8 mouse cellular contexts compared by ENCODE assay signal in genomic region chr16:90458899-90459610, GRCm38 (mm10).
DNase-seq lines count a peak whose midpoint lies in the region; ATAC-seq and TF ChIP-seq lines count a peak whose summit lies in the region.

No protein-coding gene starts in this region.

- no peak overlapping the region for H3K4me2 ChIP-seq in heart, embryonic 16.5 days (ENCODE audit: low read depth, low read length)

- ATAC-seq in heart, embryonic 16.5 days (replicated peaks; ENCODE audit: extremely low read depth, insufficient read depth, low FRiP score): peak; percentile 29; the same call in 1 of the 2 replicates
- no peak for ATAC-seq in monocyte, adult 5-6 weeks (replicated peaks; ENCODE audit: insufficient number of reproducible peaks, low FRiP score, low TSS enrichment, poor library complexity, severe bottlenecking)

- peak; percentile 4 for DNase-seq in 3T3-L1 (ENCODE audit: low read depth, low spot score)
- no peak for DNase-seq in embryonic facial prominence, embryonic 10.5 days (ENCODE audit: low spot score)
- peak; percentile 18 to 41 for DNase-seq in lung, adult 18-20 months
- peak; percentile 66 for DNase-seq in yolk sac, embryonic 10.5 days (ENCODE audit: low spot score)
- no peak for DNase-seq in layer of hippocampus, adult 2 months (ENCODE audit: low spot score in 2 of 2)
- no peak for DNase-seq in layer of hippocampus, postnatal 10 days (ENCODE audit: low spot score in 2 of 2)

- peaks cover 54% of the 10 kb centered on the region for H3K4me1 ChIP-seq in embryonic facial prominence, embryonic 10.5 days
- peaks cover 38% of the 10 kb centered on the region for H3K4me1 ChIP-seq in heart, embryonic 16.5 days (ENCODE audit: control insufficient read depth, insufficient read depth, low read length)

- WGBS in embryonic facial prominence, embryonic 10.5 days: 40% methylated on average over 11 of the region's 11 CpGs
- WGBS in heart, embryonic 16.5 days: 40% methylated on average over 11 of the region's 11 CpGs

- no peak overlapping the region for H3K9ac ChIP-seq in heart, embryonic 16.5 days (ENCODE audit: low read length)

- TF ChIP-seq CTCF in layer of hippocampus, adult 2 months (conservative IDR thresholded peaks at IDR 0.05): no peak

- H3K36me3 ChIP-seq in embryonic facial prominence, embryonic 10.5 days (replicated peaks): peaks cover 80% of the 10 kb centered on the region
- H3K36me3 ChIP-seq in heart, embryonic 16.5 days (ENCODE audit: control insufficient read depth, insufficient read depth): peaks cover 11% of the 10 kb centered on the region; the same call in 1 of the 2 replicates

- 0 out of 2 replicates have a peak overlapping the region, but pooled peaks have one; percentile 2 for H3K27ac ChIP-seq in embryonic facial prominence, embryonic 10.5 days (replicated peaks)
- H3K27ac ChIP-seq in heart, embryonic 16.5 days (ENCODE audit: low read length): peak overlapping the region; percentile 58
- no peak overlapping the region for H3K27ac ChIP-seq in layer of hippocampus, adult 2 months

- H3K4me3 ChIP-seq in embryonic facial prominence, embryonic 10.5 days: no peak overlapping the region
- H3K4me3 ChIP-seq in heart, embryonic 16.5 days (ENCODE audit: low read length): no peak overlapping the region
- H3K4me3 ChIP-seq in layer of hippocampus, adult 2 months: no peak overlapping the region

- no peaks in the 10 kb centered on the region for H3K27me3 ChIP-seq in embryonic facial prominence, embryonic 10.5 days (replicated peaks; ENCODE audit: low read depth, poor library complexity, severe bottlenecking)
- H3K27me3 ChIP-seq in heart, embryonic 16.5 days (ENCODE audit: control insufficient read depth, insufficient read depth, low read length): no peaks in the 10 kb centered on the region

- no peaks in the 10 kb centered on the region for H3K9me3 ChIP-seq in embryonic facial prominence, embryonic 10.5 days
- no peaks in the 10 kb centered on the region for H3K9me3 ChIP-seq in heart, embryonic 16.5 days (replicated peaks; ENCODE audit: control insufficient read depth, low read length)

Comparison
In these comparisons a context has a peak if more than half of its experiments do, and no peak if none do; other contexts are left out.
1. DNase-seq: peak in 3T3-L1 (single experiment), lung, adult 18-20 months (2 of 2) and yolk sac, embryonic 10.5 days (single experiment); none in embryonic facial prominence, embryonic 10.5 days (single experiment), layer of hippocampus, adult 2 months (0 of 2) and layer of hippocampus, postnatal 10 days (0 of 2).